In genomic region chr4:46137629-46138286, GRCm38 (mm10) we compare ENCODE assay signal across 8 mouse cellular contexts. TPM values are rescaled to one million over a fixed set of nuclear protein-coding genes. Genes with fewer than 3 reads are reported as not detected.
DNase-seq lines count a peak whose midpoint lies in the region; ATAC-seq and TF ChIP-seq lines count a peak whose summit lies in the region.

No protein-coding gene starts in this region.

- no peak for TF ChIP-seq EP300 in heart, adult 2 months (IDR thresholded peaks at IDR 0.05; ENCODE audit: insufficient read depth, low read depth, low read length)
- no peak for TF ChIP-seq EP300 in ES-Bruce4 (IDR thresholded peaks at IDR 0.05; ENCODE audit: insufficient read depth, low read depth, low read length)

- 6% methylated on average over 17 of the region's 17 CpGs for WGBS in heart, adult 2 months
- WGBS in intestine, postnatal 0 days: 3% methylated on average over 17 of the region's 17 CpGs
- WGBS in midbrain, embryonic 16.5 days: 6% methylated on average over 17 of the region's 17 CpGs

- no peak for TF ChIP-seq POLR2A in heart, adult 2 months (IDR thresholded peaks at IDR 0.05; ENCODE audit: insufficient read depth, low read depth, low read length)
- no peak for TF ChIP-seq POLR2A in ES-Bruce4 (IDR thresholded peaks at IDR 0.05; ENCODE audit: insufficient read depth, low read length)

- no peaks in the 10 kb centered on the region for H3K27me3 ChIP-seq in heart, adult 2 months (ENCODE audit: control insufficient read depth, insufficient read depth, low read length)
- no peaks in the 10 kb centered on the region for H3K27me3 ChIP-seq in ES-Bruce4 (ENCODE audit: control insufficient read depth, insufficient read depth, low read length, poor library complexity, severe bottlenecking)
- H3K27me3 ChIP-seq in intestine, postnatal 0 days (replicated peaks; ENCODE audit: control insufficient read depth, insufficient read depth, low read length): no peaks in the 10 kb centered on the region
- H3K27me3 ChIP-seq in midbrain, embryonic 16.5 days (ENCODE audit: control insufficient read depth, insufficient read depth, low read depth, low read length): no peaks in the 10 kb centered on the region

- peak overlapping the region; percentile 90 for H3K4me3 ChIP-seq in heart, adult 2 months
- peak overlapping the region; percentile 85 for H3K4me3 ChIP-seq in ES-Bruce4 (ENCODE audit: low read depth, low read length)
- H3K4me3 ChIP-seq in intestine, postnatal 0 days (ENCODE audit: low read depth, low read length): peak overlapping the region; percentile 92
- H3K4me3 ChIP-seq in midbrain, embryonic 16.5 days (ENCODE audit: low read depth, low read length): peak overlapping the region; percentile 68

- peak overlapping the region; percentile 98 for H3K27ac ChIP-seq in heart, adult 2 months
- peak overlapping the region; percentile 48; the same call in 1 of the 2 replicates for H3K27ac ChIP-seq in ES-Bruce4 (ENCODE audit: insufficient read depth, low read length)
- peak overlapping the region; percentile 99 for H3K27ac ChIP-seq in intestine, postnatal 0 days (ENCODE audit: low read depth, low read length)
- H3K27ac ChIP-seq in midbrain, embryonic 16.5 days (ENCODE audit: low read length): peak overlapping the region; percentile 98

- peak overlapping the region; percentile 74 for H3K4me2 ChIP-seq in intestine, postnatal 0 days (replicated peaks; ENCODE audit: low read depth)
- H3K4me2 ChIP-seq in midbrain, embryonic 16.5 days (ENCODE audit: low read length): peak overlapping the region; percentile 73

- ATAC-seq in erythroid progenitor cell, adult 5-6 weeks (replicated peaks; ENCODE audit: low FRiP score, poor library complexity, severe bottlenecking): peak; percentile 62
- peak; percentile 48; the same call in 1 of the 2 replicates for ATAC-seq in intestine, postnatal 0 days
- peak; percentile 84 for ATAC-seq in midbrain, embryonic 16.5 days

- H3K9ac ChIP-seq in heart, adult 2 months (ENCODE audit: low read depth, low read length): peak overlapping the region; percentile 98
- peak overlapping the region; percentile 90 for H3K9ac ChIP-seq in ES-Bruce4 (ENCODE audit: low read depth, poor library complexity, severe bottlenecking)
- peak overlapping the region; percentile 88 for H3K9ac ChIP-seq in intestine, postnatal 0 days (ENCODE audit: low read depth, low read length)
- peak overlapping the region; percentile 80 for H3K9ac ChIP-seq in midbrain, embryonic 16.5 days (ENCODE audit: low read depth, low read length)

- no peaks in the 10 kb centered on the region for H3K9me3 ChIP-seq in ES-Bruce4 (replicated peaks; ENCODE audit: control insufficient read depth, insufficient read depth, low read length, poor library complexity, severe bottlenecking)
- H3K9me3 ChIP-seq in intestine, postnatal 0 days (ENCODE audit: control insufficient read depth): no peaks in the 10 kb centered on the region
- H3K9me3 ChIP-seq in midbrain, embryonic 16.5 days (replicated peaks; ENCODE audit: control insufficient read depth, low read length, poor library complexity, severe bottlenecking): no peaks in the 10 kb centered on the region

- intact Hi-C loops in heart, adult 2 months (cut with DNase I): loop anchor here (2.0 kb wide), 1 partner anchor 251 kb away; the partner anchor contains the start of gene Trmo

- H3K4me1 ChIP-seq in heart, adult 2 months (ENCODE audit: control insufficient read depth, insufficient read depth, low read length): peaks cover 3% of the 10 kb centered on the region
- no peaks in the 10 kb centered on the region for H3K4me1 ChIP-seq in ES-Bruce4 (ENCODE audit: control insufficient read depth, insufficient read depth, low read length)
- H3K4me1 ChIP-seq in intestine, postnatal 0 days (replicated peaks; ENCODE audit: control insufficient read depth, insufficient read depth, low read length): no peaks in the 10 kb centered on the region; the same call in 1 of the 2 replicates
- H3K4me1 ChIP-seq in midbrain, embryonic 16.5 days (ENCODE audit: control insufficient read depth, insufficient read depth, low read length): peaks cover 23% of the 10 kb centered on the region

- no peak for DNase-seq in heart, adult 2 months
- DNase-seq in heart, adult 9 months (ENCODE audit: low spot score in 2 of 2): no peak
- no peak for DNase-seq in T-cell, adult 2 months (ENCODE audit: low spot score)
- no peak for DNase-seq in ovary, postnatal 10 days (ENCODE audit: low spot score)

- TF ChIP-seq CTCF in heart, adult 2 months (IDR thresholded peaks at IDR 0.05): no peak
- no peak for TF ChIP-seq CTCF in ES-Bruce4 (IDR thresholded peaks at IDR 0.05; ENCODE audit: low read depth, low read length)
- no peak for TF ChIP-seq CTCF in intestine, postnatal 0 days (IDR thresholded peaks at IDR 0.05; ENCODE audit: low read depth)

- peaks cover 8% of the 10 kb centered on the region for H3K79me2 ChIP-seq in heart, adult 2 months (replicated peaks; ENCODE audit: control insufficient read depth, insufficient read depth, low read length)

- H3K36me3 ChIP-seq in heart, adult 2 months (ENCODE audit: control insufficient read depth, insufficient read depth, low read length): no peaks in the 10 kb centered on the region; the same call in 1 of the 2 replicates
- peaks cover 17% of the 10 kb centered on the region for H3K36me3 ChIP-seq in ES-Bruce4 (ENCODE audit: control insufficient read depth, insufficient read depth, low read length, poor library complexity, severe bottlenecking)
- H3K36me3 ChIP-seq in intestine, postnatal 0 days (ENCODE audit: control insufficient read depth, insufficient read depth): peaks cover 20% of the 10 kb centered on the region
- H3K36me3 ChIP-seq in midbrain, embryonic 16.5 days (ENCODE audit: control insufficient read depth, insufficient read depth, low read length): no peaks in the 10 kb centered on the region

RNA-seq across cellular contexts. Expression of gene Ncbp1, which starts 0.7 kb away (rescaled TPM):
- total RNA-seq in heart, adult 2 months (2021): 10 to 100 TPM; 19.1 to 21.0 TPM
- 14.9 and 26.0 TPM in 2 replicates for polyA plus RNA-seq in heart, adult 2 months (2012; rRNA removed)
- 99.6 and 101 TPM in 2 replicates for polyA plus RNA-seq in ES-Bruce4 (2011; ENCODE audit: insufficient read depth, insufficient read length, low read depth, missing spikeins)
- 46.9 and 65.2 TPM in 2 replicates for total RNA-seq in erythroid progenitor cell, adult 5-6 weeks (2015; ENCODE audit: low replicate concordance)
- total RNA-seq in erythroid progenitor cell, adult 5-6 weeks (2017; ENCODE audit: low replicate concordance): 55.1 and 78.8 TPM in 2 replicates
- 21.1 and 21.7 TPM in 2 replicates for polyA plus RNA-seq in intestine, postnatal 0 days (2015; fragmentation: Nextera tagmentation; extraction: Ambion mirVana)
- polyA plus RNA-seq in midbrain, embryonic 16.5 days (2015; fragmentation: Nextera tagmentation; extraction: Ambion mirVana): 70.2 and 75.7 TPM in 2 replicates

RNA-seq across cellular contexts. Expression of gene Tstd2, which starts 0.7 kb away (rescaled TPM):
- total RNA-seq in heart, adult 2 months (2021): 10 to 100 TPM; 13.4 to 14.9 TPM
- 9.2 and 12.2 TPM in 2 replicates for polyA plus RNA-seq in heart, adult 2 months (2012; rRNA removed)
- 39.5 and 47.3 TPM in 2 replicates for polyA plus RNA-seq in ES-Bruce4 (2011; ENCODE audit: insufficient read depth, insufficient read length, low read depth, missing spikeins)
- 2.9 and 8.4 TPM in 2 replicates for total RNA-seq in erythroid progenitor cell, adult 5-6 weeks (2015; ENCODE audit: low replicate concordance)
- total RNA-seq in erythroid progenitor cell, adult 5-6 weeks (2017; ENCODE audit: low replicate concordance): 9.6 and 22.8 TPM in 2 replicates
- 10.4 and 13.9 TPM in 2 replicates for polyA plus RNA-seq in intestine, postnatal 0 days (2015; fragmentation: Nextera tagmentation; extraction: Ambion mirVana)
- 24.9 and 31.5 TPM in 2 replicates for polyA plus RNA-seq in midbrain, embryonic 16.5 days (2015; fragmentation: Nextera tagmentation; extraction: Ambion mirVana)

RNA-seq across cellular contexts. Expression of gene Xpa, which starts 58.4 kb away (rescaled TPM):
- 1 to 10 TPM; 5.2 to 7.2 TPM for total RNA-seq in heart, adult 2 months (2021)
- polyA plus RNA-seq in heart, adult 2 months (2012; rRNA removed): 5.8 and 7.9 TPM in 2 replicates
- polyA plus RNA-seq in ES-Bruce4 (2011; ENCODE audit: insufficient read depth, insufficient read length, low read depth, missing spikeins): 20.1 and 21.3 TPM in 2 replicates
- 7.9 and 25.6 TPM in 2 replicates for total RNA-seq in erythroid progenitor cell, adult 5-6 weeks (2015; ENCODE audit: low replicate concordance)
- 7.3 and 20.7 TPM in 2 replicates for total RNA-seq in erythroid progenitor cell, adult 5-6 weeks (2017; ENCODE audit: low replicate concordance)
- polyA plus RNA-seq in intestine, postnatal 0 days (2015; fragmentation: Nextera tagmentation; extraction: Ambion mirVana): 29.0 and 29.1 TPM in 2 replicates
- 28.1 and 34.2 TPM in 2 replicates for polyA plus RNA-seq in midbrain, embryonic 16.5 days (2015; fragmentation: Nextera tagmentation; extraction: Ambion mirVana)

Comparison
In these comparisons a context has a peak if more than half of its experiments do, and no peak if none do; other contexts are left out.
1. H3K27ac ChIP-seq: peak in every context shown above with its lines; median percentile 99 in intestine, postnatal 0 days; 98 in heart, adult 2 months; 98 in midbrain, embryonic 16.5 days; 48 in ES-Bruce4.